Mouse (Mus musculus) embryonic facial prominence, embryonic 15.5 days (tissue): Measurements from ENCODE around the gene 4930523C07Rik. TPM values are rescaled to one million over a fixed set of nuclear protein-coding genes. Genes with fewer than 3 reads are reported as not detected.

Experiments
- ATAC-seq: fragments of 200-750 bp; cut with Nextera tagmentation; 2 replicates; pipeline ENCODE4 v1.8.0; 2017; ENCODE audit warnings: low read depth, moderate TSS enrichment; ENCODE audit not compliant: insufficient number of reproducible peaks, low FRiP score, low TSS enrichment
- H3K27ac ChIP-seq: fragments of 300-500 bp; sonication (generic); replicated peaks from 2 replicates; pipeline ENCODE4 v1.5.1; 2015; ENCODE audit warnings: mild to moderate bottlenecking, inconsistent platforms
- H3K27me3 ChIP-seq: fragments of 300-500 bp; sonication (generic); 2 replicates; pipeline ENCODE4 v1.6.1; 2015; ENCODE audit warnings: inconsistent platforms
- H3K36me3 ChIP-seq: fragments of 300-500 bp; sonication (generic); 2 replicates; pipeline ENCODE4 v1.6.1; 2015; ENCODE audit warnings: mild to moderate bottlenecking, inconsistent platforms
- H3K4me1 ChIP-seq: fragments of 300-500 bp; sonication (generic); 2 replicates; pipeline ENCODE4 v1.6.1; 2015; ENCODE audit warnings: inconsistent platforms
- H3K4me2 ChIP-seq: fragments of 300-500 bp; sonication (generic); replicated peaks from 2 replicates; pipeline ENCODE4 v1.6.1; 2015; ENCODE audit warnings: mild to moderate bottlenecking, inconsistent platforms
- H3K4me3 ChIP-seq: fragments of 300-500 bp; sonication (generic); replicated peaks from 2 replicates; pipeline ENCODE4 v1.5.1; 2015; ENCODE audit warnings: mild to moderate bottlenecking, inconsistent platforms
- H3K9ac ChIP-seq: fragments of 300-500 bp; sonication (generic); 2 replicates; pipeline ENCODE4 v1.6.1; 2015; ENCODE audit warnings: inconsistent platforms
- H3K9me3 ChIP-seq: fragments of 300-500 bp; sonication (generic); replicated peaks from 2 replicates; pipeline ENCODE4 v1.6.1; 2016; ENCODE audit warnings: inconsistent platforms
- WGBS: fragments of 180-500 bp; shearing (Covaris S2); methylation state at CpG from one replicate; pipeline ENCODE4 v1.1.7; 2015; 5-methylcytosine and 5-hydroxymethylcytosine counted together
- polyA plus RNA-seq: library from polyadenylated mRNA; unstranded; fragments of >200 nt; fragmentation: Nextera tagmentation; extraction: Ambion mirVana; gene quantifications from 2 replicates; pipeline ENCODE4 v1.2.1, GENCODE M21; 2015

The 4930523C07Rik gene
- polyA plus RNA-seq, 1 experiment from 2014 or later: 15.7 TPM

GRCm38 (mm10) chr1:160123957-160124356 is 79.8 kb downstream of the 4930523C07Rik start:
- no peak overlapping the region for H3K4me2 ChIP-seq
- ATAC-seq: no peak
- H3K9me3 ChIP-seq: no peaks in the 10 kb centered on the region

More at GRCm38 (mm10) chr1:160123957-160124356, 79.8 kb downstream of the 4930523C07Rik start:
- no peaks in the 10 kb centered on the region for H3K4me1 ChIP-seq
- no peaks in the 10 kb centered on the region for H3K27me3 ChIP-seq
- H3K9ac ChIP-seq: no peak overlapping the region
- no peak overlapping the region for H3K27ac ChIP-seq
- H3K4me3 ChIP-seq: no peak overlapping the region
- no peaks in the 10 kb centered on the region for H3K36me3 ChIP-seq
- WGBS: 81% methylated on average over 2 of the region's 2 CpGs

Other genes starting within 250 kb of the 4930523C07Rik start
- 12.4 and 16.9 TPM in 2 replicates for gene Tnn, start 109.2 kb downstream of the 4930523C07Rik start, polyA plus RNA-seq
- gene Mrps14, start 150.8 kb downstream of the 4930523C07Rik start, polyA plus RNA-seq: 225 and 232 TPM in 2 replicates
- 172 and 191 TPM in 2 replicates for gene Cacybp, start 168.5 kb downstream of the 4930523C07Rik start, polyA plus RNA-seq